Mouse (Mus musculus) ovary, adult 18-20 months (tissue): ENCODE results near the gene Lama2.

Experiments
- DNase-seq: peaks from one replicate; pipeline ENCODE4 v3.0.0; 2022; ENCODE audit warnings: low spot score, mixed read lengths

The Lama2 gene

DNA sequence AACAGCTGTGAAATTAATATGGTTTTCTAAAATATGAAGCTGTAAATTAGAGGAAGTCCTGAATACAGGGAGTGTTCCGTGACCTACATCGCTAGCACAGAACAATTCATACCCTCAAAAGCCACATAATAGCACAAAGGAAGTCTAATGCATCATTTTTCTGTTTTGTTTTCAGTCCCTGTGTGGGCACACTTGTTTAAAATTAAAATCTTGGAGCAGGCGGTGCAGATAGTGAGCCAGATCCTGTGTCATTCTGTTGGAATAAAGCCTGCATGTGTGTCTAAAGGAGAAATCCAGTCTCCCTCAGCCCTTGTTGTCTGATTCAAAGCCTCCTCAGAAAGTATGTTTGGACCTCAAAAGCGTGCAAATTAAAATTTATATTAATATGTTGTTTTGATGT, 234.9 kb downstream of the Lama2 start:
- DNase-seq: no peak

GRCm38 (mm10) chr10:27382887-27383609, 236.5 kb downstream of the Lama2 start:
- DNase-seq: no peak

DNA sequence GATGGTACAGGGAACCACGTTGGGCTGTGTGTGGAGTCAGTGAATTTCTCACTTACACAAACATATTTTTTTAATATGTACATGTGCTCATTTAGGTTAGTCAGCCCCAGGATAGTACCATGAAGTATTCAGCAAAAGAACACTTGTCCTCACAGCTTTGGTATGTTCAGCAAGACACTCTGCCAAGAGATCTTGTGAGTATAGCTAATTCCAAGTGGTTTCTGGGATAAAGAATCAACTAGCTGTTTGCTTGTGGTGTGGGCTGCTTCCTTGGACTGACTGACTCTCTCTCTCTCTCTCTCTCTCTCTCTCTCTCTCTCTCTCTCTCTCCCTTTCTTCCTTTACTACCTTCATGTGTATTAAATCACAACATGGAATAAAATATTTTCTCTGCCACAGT, 241.3 kb downstream of the Lama2 start:
- no peak for DNase-seq

GRCm38 (mm10) chr10:27344278-27344677, 275.3 kb downstream of the Lama2 start:
- DNase-seq: no peak

GRCm38 (mm10) chr10:27322410-27322990, 297.1 kb downstream of the Lama2 start:
- DNase-seq: no peak

DNA sequence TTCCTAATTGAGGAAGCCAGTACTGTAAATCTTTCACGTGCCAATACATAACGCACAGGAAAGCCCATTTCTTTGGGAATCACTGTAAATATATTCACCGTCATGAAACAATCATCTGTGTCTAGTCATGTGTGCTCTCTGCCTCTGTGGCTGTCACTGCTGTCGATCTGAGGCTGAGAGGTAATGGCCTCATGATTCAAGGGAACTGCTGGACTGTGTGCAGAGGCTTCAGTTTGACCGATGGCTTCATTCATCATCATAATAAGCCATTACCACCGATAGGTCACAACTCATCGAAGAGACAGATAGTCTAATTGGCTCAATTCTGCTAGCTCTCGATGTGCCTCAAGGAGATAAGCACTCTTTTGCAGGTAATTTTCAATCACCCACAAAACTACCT, 312.1 kb downstream of the Lama2 start:
- no peak for DNase-seq

DNA sequence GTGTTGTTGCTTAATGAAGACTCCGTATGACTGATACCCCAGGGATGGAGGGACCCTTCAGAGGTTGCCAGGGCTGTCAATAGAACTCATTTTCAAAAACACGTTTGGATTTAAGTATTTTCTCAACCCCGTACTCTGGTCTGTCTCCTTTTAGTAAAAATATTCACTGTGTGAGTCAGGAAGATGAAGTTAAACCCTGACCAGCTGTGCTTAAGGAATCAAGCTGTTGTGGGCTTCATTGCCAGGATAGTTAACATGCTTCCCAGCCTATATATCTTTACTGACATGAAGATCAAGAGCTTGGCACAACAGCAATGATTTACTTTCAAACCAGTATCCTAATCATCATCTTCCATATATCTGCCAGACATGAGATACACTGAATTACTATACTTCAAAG, 314.3 kb downstream of the Lama2 start:
- no peak for DNase-seq

DNA sequence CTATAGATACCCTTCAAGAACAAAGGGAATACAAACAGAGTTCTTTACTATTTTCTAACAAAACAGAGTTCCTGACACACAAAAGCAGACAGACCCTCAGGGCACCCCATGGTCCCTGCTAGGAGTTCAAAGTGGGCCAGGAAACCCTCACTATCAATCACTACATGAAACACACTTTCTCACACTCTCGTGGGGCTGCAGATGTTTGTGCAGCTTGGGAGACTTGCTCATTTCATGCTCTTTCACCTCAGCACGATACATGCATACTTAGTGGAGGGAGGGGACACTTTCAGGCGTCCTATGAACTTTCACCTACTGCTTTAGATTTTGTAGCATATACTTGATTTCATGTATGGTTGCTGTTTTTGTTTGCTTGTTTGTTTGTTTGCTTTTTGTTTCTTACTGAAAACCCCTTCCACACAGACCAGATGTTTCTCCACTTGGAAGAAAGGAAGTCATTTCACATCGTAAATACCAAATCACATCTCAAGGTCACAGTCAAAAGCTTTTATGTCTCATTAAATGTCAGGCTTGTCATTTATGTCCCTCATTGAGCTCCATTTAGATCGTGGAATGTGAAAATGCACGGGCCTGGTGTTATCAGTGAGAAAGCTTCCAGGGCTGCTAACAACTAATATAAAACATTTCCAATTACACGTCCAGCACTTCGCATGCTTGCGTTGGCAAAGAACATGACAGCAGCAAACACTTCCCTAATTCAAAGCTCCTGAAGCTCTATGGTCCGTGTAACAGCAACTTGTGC, 334.3 kb downstream of the Lama2 start:
- no peak for DNase-seq

GRCm38 (mm10) chr10:27267432-27267831, 352.1 kb downstream of the Lama2 start:
- no peak for DNase-seq

DNA sequence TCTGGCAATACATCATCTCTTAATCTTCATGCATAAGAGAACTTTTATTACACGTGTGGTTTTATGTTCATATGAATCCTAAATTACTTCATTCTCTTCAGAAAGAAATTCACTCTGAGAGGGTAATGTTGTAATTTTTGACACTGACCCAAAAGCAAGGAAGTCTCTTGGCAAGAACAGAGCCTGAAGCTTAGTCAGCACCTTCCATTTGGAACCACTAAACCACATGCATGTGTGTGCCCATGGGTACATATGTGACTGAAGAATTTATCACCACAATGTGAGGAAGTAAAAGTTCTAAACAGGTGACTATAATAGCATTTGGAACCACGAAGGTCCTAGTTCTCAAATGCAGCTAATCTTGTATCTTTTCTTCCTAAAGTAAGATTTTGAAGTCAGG, 353.7 kb downstream of the Lama2 start:
- no peak for DNase-seq

DNA sequence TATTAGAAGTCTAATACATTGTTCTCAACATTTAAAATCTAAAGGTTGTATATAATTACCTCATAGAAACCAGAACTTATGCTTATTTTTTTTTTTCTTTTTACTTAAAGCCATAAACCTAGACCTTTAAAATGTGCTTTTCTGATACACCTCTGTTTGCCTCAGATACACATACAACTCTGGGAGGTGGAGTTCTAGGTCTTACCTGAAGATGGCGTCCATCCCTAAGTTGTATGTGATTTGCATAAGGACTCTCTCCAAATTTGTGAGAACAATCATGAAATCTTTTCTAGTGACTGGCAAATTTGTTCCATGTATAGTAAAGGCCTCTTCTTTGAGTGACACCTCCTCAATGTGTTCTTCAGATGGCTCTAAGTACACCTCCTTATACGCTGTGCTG, 354.8 kb downstream of the Lama2 start:
- no peak for DNase-seq

GRCm38 (mm10) chr10:27249741-27250140, 369.8 kb downstream of the Lama2 start:
- no peak for DNase-seq

- no peak for DNase-seq
Measured at GRCm38 (mm10) chr10:27234755-27235154, 384.8 kb downstream of the Lama2 start.

DNA sequence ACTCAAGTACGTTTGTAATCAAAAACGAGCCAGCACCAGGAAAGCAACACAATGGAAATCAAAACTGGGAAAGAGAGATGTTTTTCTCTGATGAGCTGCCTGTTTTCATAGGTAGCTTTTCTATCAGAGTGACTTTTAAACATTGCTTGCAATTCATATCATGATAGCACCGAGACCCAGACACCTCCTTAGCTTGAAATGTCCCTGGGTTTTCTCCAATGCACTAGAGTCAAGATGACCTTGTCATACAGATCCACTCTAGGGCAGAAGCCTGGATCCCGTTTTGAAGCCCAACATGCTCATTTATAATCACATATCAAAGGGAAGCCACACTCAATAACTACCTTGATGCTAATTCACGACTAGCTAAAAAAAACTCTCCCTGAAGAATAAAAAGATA, 386.0 kb downstream of the Lama2 start:
- DNase-seq: no peak

DNA sequence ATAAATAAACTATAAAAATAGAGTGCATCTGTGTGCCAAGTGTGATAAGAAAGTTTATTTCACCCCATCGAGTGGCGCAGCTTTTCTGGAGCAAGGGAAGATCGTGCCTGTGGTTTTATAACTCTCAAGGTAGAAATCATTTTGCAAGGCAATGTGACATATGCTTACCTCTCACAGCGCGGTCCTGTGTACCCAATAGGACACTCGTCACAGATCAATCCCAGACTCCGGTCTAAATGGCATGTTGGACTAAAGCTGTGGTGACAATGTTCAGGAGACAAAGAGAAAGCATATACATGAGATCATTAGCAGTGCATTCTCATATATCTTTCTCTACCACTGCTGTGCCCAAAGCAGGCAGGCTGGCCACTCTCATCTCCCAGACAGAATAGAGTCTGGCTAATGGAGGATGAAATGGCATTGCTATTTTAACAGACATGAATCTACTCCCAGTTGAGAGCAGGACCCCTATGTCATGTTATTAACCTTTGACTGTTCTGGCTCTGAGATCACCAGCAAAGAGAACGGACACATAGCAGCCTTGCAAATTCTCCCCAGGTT, 395.7 kb downstream of the Lama2 start:
- DNase-seq: no peak

DNA sequence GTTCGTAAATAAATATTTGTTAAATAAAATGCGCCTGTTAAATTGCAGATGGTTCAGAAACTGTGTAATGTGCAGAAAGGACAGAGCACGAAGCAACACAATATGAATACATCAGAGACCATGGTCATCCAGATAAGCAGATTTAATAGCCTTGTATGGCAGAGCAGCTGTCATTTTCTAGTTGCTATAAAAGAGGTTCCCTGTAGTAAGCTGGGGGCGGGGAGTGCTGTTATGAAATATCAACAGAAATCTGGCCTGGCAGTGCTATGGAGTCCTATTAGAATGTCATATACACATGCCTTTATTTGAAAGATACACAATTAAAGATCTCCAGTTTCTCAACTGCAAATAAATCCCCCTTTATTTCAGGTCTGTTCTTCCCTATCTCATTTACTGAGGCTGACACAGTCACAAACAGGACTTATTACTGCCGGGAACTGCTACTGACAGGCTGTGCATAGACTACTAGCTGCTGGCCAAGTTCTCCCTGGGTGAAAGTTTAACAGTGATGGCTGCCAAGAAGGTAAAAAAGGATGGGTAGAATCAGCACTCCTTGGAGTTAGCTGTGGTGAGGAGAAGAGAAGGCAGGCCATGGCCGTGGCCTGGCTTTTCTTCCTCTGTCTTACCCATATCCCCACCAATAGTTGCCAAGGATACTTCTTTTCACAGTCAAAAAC, 396.8 kb downstream of the Lama2 start:
- no peak for DNase-seq

DNA sequence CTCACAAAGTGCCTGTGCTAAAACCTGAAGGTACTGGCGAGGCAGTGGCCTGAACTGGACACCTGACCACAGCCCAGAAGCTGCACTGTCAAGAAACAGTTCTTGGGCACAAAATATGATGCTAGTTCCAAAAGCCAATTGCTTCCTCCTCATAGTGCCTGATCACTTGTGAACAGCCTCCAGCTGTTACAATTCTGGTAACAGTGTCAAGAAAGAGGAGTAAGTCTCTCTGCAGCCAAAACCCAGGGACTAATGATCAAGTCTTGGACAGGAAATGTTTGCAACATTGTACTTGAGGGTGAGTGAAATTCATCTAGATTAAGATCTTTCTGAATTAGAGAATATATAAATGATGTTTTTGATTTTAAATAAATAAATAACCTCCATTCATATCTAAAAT, 399.9 kb downstream of the Lama2 start:
- no peak for DNase-seq

- DNase-seq: no peak
Measured at GRCm38 (mm10) chr10:27207320-27207719, 412.2 kb downstream of the Lama2 start.

- DNase-seq: no peak
Measured at GRCm38 (mm10) chr10:27198443-27198842, 421.1 kb downstream of the Lama2 start.

- no peak for DNase-seq
Measured at GRCm38 (mm10) chr10:27193986-27194908, 425.3 kb downstream of the Lama2 start.

DNA sequence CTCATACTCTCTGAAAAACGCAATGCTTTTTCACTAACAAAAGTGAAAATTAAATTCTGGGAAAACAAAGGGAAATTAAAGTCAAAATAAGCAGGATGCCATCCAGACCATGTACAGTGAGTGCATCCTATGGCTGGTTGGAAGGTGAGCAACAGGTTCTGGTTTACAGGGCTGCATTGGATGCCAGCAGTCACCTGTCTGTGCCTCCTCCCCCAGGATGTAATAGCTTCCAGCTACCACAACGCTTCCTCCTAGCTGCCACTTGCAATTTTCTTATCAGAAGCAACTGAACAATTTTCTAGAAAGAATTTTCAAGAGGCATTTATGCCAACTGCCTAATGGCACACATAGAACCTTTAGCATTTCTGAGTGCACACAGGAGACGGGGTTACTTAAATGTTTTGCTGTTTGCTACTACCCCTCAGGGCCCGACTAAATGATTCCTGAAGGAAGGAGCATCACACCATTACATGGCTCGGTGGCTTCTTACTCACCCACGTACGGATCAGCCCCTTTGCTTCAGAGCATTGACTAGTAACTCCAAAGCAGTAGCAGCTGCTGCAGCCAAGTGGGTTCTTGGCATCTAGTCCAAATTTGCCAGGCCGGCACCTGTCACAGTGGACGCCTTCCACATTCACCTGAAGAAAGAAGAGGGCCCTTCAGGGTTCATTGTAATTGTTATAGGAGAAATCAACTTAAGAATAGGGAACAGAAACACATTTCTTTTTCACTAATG, 430.8 kb downstream of the Lama2 start:
- no peak for DNase-seq
